Mouse (Mus musculus) hindbrain, embryonic 14.5 days (tissue): ENCODE measurements around the gene Gm20716. TPM values are rescaled to one million over a fixed set of nuclear protein-coding genes. Genes with fewer than 3 reads are reported as not detected.
A peak's percentile ranks its signal among the peaks of the same experiment; 100 is the strongest.

Experiments
- ATAC-seq: fragments of 200-750 bp; cut with Nextera tagmentation; 2 replicates; pipeline ENCODE4 v1.8.0; 2017; ENCODE audit warnings: moderate number of reproducible peaks, mild to moderate bottlenecking, moderate TSS enrichment, moderate library complexity; ENCODE audit not compliant: low FRiP score
- DNase-seq: peaks from one replicate; pipeline ENCODE4 v3.0.0-alpha.2; 2015; ENCODE audit warnings: low spot score
- H3K27ac ChIP-seq: fragments of 300-500 bp; sonication (generic); 2 replicates; pipeline ENCODE4 v1.5.1; 2014; ENCODE audit warnings: mild to moderate bottlenecking, moderate library complexity
- H3K27me3 ChIP-seq: fragments of 300-500 bp; sonication (generic); 2 replicates; pipeline ENCODE4 v1.6.1; 2014; ENCODE audit warnings: mild to moderate bottlenecking, low read length, mixed read lengths; ENCODE audit not compliant: control insufficient read depth, insufficient read depth
- H3K36me3 ChIP-seq: fragments of 300-500 bp; sonication (generic); replicated peaks from 2 replicates; pipeline ENCODE4 v1.6.1; 2014; ENCODE audit not compliant: control insufficient read depth, insufficient read depth
- H3K4me1 ChIP-seq: fragments of 300-500 bp; sonication (generic); replicated peaks from 2 replicates; pipeline ENCODE4 v1.6.1; 2014; ENCODE audit warnings: antibody characterized with exemption, low read length, mixed read lengths; ENCODE audit not compliant: control insufficient read depth, insufficient read depth
- H3K4me2 ChIP-seq: fragments of 300-500 bp; sonication (generic); replicated peaks from 2 replicates; pipeline ENCODE4 v1.6.1; 2014; ENCODE audit warnings: mild to moderate bottlenecking, moderate library complexity
- H3K4me3 ChIP-seq: fragments of 300-500 bp; sonication (generic); replicated peaks from 2 replicates; pipeline ENCODE4 v1.5.1; 2014; ENCODE audit warnings: mild to moderate bottlenecking, low read length
- H3K9ac ChIP-seq: fragments of 300-500 bp; sonication (generic); 2 replicates; pipeline ENCODE4 v1.6.1; 2014
- H3K9me3 ChIP-seq: fragments of 300-500 bp; sonication (generic); 2 replicates; pipeline ENCODE4 v1.6.1; 2016; ENCODE audit warnings: low read length; ENCODE audit not compliant: control insufficient read depth
- WGBS: fragments of 180-500 bp; shearing (Covaris S2); extraction: QIAGEN DNeasy Blood & Tissue Kit; methylation state at CpG from one replicate; pipeline ENCODE4 v1.1.7; 2014; 5-methylcytosine and 5-hydroxymethylcytosine counted together
- polyA plus RNA-seq: library from polyadenylated mRNA; unstranded; fragments of >200 nt; fragmentation: Nextera tagmentation; extraction: Ambion mirVana; gene quantifications from 2 replicates; pipeline ENCODE4 v1.2.1, GENCODE M21; 2014

Gene Gm20716
- 23.7 and 26.3 TPM in 2 replicates for polyA plus RNA-seq

DNA sequence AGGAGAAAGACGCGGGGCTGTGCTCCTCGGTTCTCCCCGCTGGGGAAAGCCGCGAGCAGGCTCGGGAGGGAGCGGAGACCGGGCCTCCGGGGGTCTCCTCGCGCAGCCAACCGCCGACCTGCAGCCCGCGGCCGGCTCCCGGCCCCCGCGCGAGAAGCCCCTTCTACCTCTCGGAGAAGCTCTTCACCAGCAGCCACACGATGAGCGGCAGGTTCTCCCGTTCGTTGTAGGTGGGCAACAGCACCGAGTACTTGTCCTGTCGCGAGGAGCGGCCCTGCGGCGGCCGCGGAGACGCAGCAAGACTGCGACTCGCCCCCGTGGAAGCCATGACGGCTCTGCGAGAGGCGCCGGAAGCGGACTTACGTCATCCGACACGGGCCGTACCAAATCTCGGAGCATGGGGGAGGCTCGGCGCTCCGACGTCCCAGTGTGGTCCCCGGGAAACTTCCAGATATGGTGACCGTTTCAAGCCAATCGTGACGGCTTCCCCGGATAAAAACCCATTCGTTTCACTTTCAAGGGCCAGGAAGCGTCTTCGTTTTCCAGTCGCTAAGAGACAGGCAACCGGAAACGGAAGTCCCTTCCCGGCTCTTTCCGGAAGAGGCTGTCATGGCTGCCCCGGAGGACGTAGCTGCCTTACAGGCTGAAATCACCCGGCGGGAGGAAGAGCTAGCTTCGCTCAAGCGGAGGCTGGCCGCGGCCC lies at the start of gene Gm20716, which contains the start of the genes Dpm1 and Mocs3:
Gm20716 (minus strand) TSS at position 339 of the 703 bp plus-strand sequence.
Dpm1 (minus strand) TSS at position 566 of the 703 bp plus-strand sequence.
Mocs3 (plus strand) TSS at position 597 of the 703 bp plus-strand sequence.
- peak; percentile 89 for ATAC-seq
- WGBS: under 1% methylated on average over 73 of the region's 73 CpGs
- Histone ChIP-seq H3K4me2 (peak within 1 kb of the TSS; percentile 98), H3K4me3 (peak within 1 kb of the TSS; percentile 97), H3K9ac (peak within 1 kb of the TSS; percentile 82), H3K9me3 (no peaks in the 10 kb centered on the region), H3K27me3 (no peaks in the 10 kb centered on the region), H3K4me1 (peaks cover 28% of the 10 kb centered on the region), H3K27ac (peak within 1 kb of the TSS; percentile 98), H3K36me3 (peaks cover 25% of the 10 kb centered on the region)
- peak; percentile 85 for DNase-seq

GRCm38 (mm10) chr2:168274374-168274935 lies 44.3 kb upstream of the Gm20716 start:
- Histone ChIP-seq H3K4me2 (no peak overlapping the region), H3K27ac (no peak overlapping the region), H3K4me1 (no peaks in the 10 kb centered on the region), H3K9ac (no peak overlapping the region), H3K9me3 (no peaks in the 10 kb centered on the region), H3K27me3 (peaks cover 16% of the 10 kb centered on the region), H3K4me3 (no peak overlapping the region), H3K36me3 (no peaks in the 10 kb centered on the region)
- DNase-seq: peak; percentile 73
- 7% methylated on average over 11 of the region's 11 CpGs for WGBS
- ATAC-seq: no peak

DNA sequence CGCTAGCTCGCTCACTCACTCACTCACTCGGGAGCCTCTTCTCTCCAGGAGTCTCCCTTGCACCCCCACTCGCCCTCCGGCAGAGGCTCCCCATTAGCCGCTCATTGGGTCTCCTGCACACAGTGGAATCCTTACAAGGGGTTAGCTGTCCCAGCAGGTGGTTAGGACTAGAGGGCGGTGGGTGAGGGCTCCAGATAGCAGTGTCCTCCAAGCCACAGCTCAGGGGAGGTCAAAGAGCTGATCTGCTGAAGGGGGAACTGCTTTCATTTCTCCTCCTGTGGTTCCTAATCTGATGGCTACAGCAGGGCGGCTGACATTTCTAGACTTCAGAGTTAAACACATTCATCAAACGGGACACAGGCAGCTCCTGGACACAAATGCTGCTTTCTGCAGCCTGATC lies 43.2 kb upstream of the Gm20716 start:
- peaks cover 7% of the 10 kb centered on the region; the same call in 1 of the 2 replicates for H3K27me3 ChIP-seq
- ATAC-seq: no peak
- no peak overlapping the region for H3K4me2 ChIP-seq
- H3K4me1 ChIP-seq: no peaks in the 10 kb centered on the region
- no peak overlapping the region for H3K4me3 ChIP-seq
- WGBS: 53% methylated on average over 9 of the region's 9 CpGs
- no peaks in the 10 kb centered on the region for H3K9me3 ChIP-seq
- no peak for DNase-seq
- H3K27ac ChIP-seq: no peak overlapping the region
- H3K36me3 ChIP-seq: no peaks in the 10 kb centered on the region
- no peak overlapping the region for H3K9ac ChIP-seq

DNA sequence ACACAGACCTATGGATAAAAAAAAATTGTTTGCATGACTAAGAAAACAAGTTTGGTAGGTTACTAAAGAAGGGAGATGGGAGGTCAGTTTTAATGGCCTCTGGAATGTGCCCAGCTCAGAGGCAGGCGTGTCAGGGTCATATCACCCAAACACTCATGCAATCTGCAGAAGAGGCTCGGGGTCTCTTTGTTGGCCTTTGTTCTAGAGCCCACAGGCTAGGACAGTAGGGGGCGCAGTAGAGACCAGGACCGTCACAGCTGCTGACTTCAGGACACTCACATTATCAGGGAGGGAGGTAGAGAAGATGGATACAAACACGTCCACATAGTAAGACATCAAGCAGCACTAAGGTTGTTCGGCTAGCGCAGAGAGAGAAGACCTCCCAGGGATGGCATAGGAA lies 37.9 kb upstream of the Gm20716 start:
- Histone ChIP-seq H3K9ac (no peak overlapping the region), H3K36me3 (no peaks in the 10 kb centered on the region), H3K4me2 (no peak overlapping the region), H3K4me3 (no peak overlapping the region), H3K27me3 (no peaks in the 10 kb centered on the region), H3K9me3 (no peaks in the 10 kb centered on the region), H3K4me1 (no peaks in the 10 kb centered on the region), H3K27ac (no peak overlapping the region)
- DNase-seq (no peak), ATAC-seq (no peak)
- WGBS: 43% methylated on average over 7 of the region's 7 CpGs

DNA sequence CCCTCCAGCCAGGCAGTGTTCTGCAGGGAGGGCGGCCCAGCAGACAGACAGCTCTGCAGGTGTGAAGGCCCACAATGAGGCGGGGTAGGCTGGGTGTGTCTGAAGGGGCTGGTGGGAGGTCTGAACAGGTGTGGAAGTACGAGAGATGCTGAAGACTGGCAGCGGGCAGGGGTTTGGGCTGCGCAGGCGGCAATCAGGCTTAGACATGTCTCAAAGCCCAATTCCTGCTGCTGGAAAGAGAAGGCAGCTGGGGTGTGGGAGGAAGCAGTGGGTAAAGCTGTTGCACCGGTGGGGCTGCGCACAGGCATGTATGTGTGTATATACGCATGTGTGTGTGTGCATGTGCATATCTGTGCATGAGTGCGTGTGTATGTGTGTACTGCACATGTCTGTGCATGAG lies 30.7 kb upstream of the Gm20716 start:
- DNase-seq: no peak
- 96% methylated on average over 10 of the region's 10 CpGs for WGBS
- no peaks in the 10 kb centered on the region for H3K36me3 ChIP-seq

GRCm38 (mm10) chr2:168260124-168260523 lies 30.0 kb upstream of the Gm20716 start:
- H3K9me3 ChIP-seq: no peaks in the 10 kb centered on the region
- H3K27ac ChIP-seq: no peak overlapping the region
- H3K4me1 ChIP-seq: no peaks in the 10 kb centered on the region
- no peak overlapping the region for H3K4me3 ChIP-seq
- DNase-seq (no peak), ATAC-seq (no peak)
- no peaks in the 10 kb centered on the region for H3K27me3 ChIP-seq
- no peak overlapping the region for H3K9ac ChIP-seq
- 80% methylated on average over 3 of the region's 3 CpGs for WGBS
- no peak overlapping the region for H3K4me2 ChIP-seq
- no peaks in the 10 kb centered on the region for H3K36me3 ChIP-seq

More for the DNA sequence above, 30.7 kb upstream of the Gm20716 start:
- no peaks in the 10 kb centered on the region for H3K4me1 ChIP-seq
- H3K27me3 ChIP-seq: no peaks in the 10 kb centered on the region
- ATAC-seq: no peak
- H3K9ac ChIP-seq: no peak overlapping the region
- no peaks in the 10 kb centered on the region for H3K9me3 ChIP-seq
- H3K4me2 ChIP-seq: no peak overlapping the region
- H3K4me3 ChIP-seq: no peak overlapping the region
- no peak overlapping the region for H3K27ac ChIP-seq

DNA sequence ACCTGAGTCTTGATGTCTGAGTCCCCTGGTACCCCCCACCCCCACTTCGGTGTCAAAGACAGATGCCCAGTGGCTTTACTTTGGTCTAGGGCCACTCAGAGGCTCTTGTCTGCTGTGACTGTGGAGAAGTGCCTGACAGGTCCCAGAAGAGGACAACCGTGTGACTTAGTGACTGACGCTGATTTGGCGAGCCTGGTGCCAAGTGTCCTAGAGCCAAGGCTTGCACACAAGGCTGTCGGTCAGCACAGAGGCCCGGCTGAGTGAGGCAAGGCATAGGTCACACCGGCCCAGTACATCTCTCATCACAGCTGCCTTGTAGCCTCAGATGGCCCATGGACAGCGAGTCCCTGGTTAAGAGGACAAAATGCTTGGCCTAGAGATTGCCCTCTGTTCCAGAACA lies 28.9 kb upstream of the Gm20716 start:
- no peak overlapping the region for H3K4me3 ChIP-seq
- no peak overlapping the region for H3K27ac ChIP-seq
- no peak overlapping the region for H3K9ac ChIP-seq
- DNase-seq: no peak
- no peaks in the 10 kb centered on the region for H3K36me3 ChIP-seq
- no peak overlapping the region for H3K4me2 ChIP-seq
- WGBS: 92% methylated on average over 8 of the region's 8 CpGs
- H3K27me3 ChIP-seq: no peaks in the 10 kb centered on the region
- no peaks in the 10 kb centered on the region for H3K9me3 ChIP-seq
- no peaks in the 10 kb centered on the region for H3K4me1 ChIP-seq
- no peak for ATAC-seq

DNA sequence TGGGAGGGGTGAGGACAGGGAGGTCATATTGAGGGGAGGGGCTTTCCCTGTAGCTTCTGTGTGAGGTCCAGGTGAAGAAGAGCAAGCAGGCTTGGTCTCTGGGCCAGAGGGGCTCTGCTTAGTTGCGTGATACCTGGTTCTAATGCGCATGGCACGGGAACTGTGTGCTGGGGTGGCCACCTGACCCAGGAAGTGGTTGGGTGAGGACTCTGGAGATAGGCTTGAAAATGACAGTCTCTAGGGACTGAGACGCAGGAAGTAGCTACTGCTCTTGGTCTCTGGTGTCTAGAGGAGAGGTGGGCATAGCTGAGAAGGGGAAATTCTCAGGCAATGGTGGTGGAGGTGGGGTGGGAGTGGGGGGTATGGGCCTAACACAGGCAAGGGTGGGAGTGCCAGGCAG lies 27.0 kb upstream of the Gm20716 start:
- no peak overlapping the region for H3K9ac ChIP-seq
- H3K4me1 ChIP-seq: no peaks in the 10 kb centered on the region
- H3K27ac ChIP-seq: no peak overlapping the region
- ATAC-seq (no peak), DNase-seq (no peak)
- H3K4me3 ChIP-seq: no peak overlapping the region
- H3K9me3 ChIP-seq: no peaks in the 10 kb centered on the region
- 92% methylated on average over 4 of the region's 4 CpGs for WGBS
- no peak overlapping the region for H3K4me2 ChIP-seq
- H3K36me3 ChIP-seq: no peaks in the 10 kb centered on the region
- H3K27me3 ChIP-seq: no peaks in the 10 kb centered on the region

GRCm38 (mm10) chr2:168256506-168256905 lies 26.3 kb upstream of the Gm20716 start:
- no peak overlapping the region for H3K27ac ChIP-seq
- H3K36me3 ChIP-seq: no peaks in the 10 kb centered on the region
- no peaks in the 10 kb centered on the region for H3K4me1 ChIP-seq
- 82% methylated on average over 3 of the region's 3 CpGs for WGBS
- no peak for ATAC-seq
- no peaks in the 10 kb centered on the region for H3K27me3 ChIP-seq
- DNase-seq: no peak
- no peak overlapping the region for H3K4me2 ChIP-seq
- H3K4me3 ChIP-seq: no peak overlapping the region
- H3K9me3 ChIP-seq: no peaks in the 10 kb centered on the region
- H3K9ac ChIP-seq: no peak overlapping the region
